In genomic region chr9:101034448-101035098, GRCm38 (mm10) we compare ENCODE assay signal across 8 mouse cellular contexts. TPM values are rescaled to one million over a fixed set of nuclear protein-coding genes. Genes with fewer than 3 reads are reported as not detected.
DNase-seq lines count a peak whose midpoint lies in the region; ATAC-seq and TF ChIP-seq lines count a peak whose summit lies in the region.

Gene Pccb, minus strand, starts transcription at chr9:101034898.

- TF ChIP-seq CTCF in bone marrow macrophage, adult 2 months (IDR thresholded peaks at IDR 0.05; ENCODE audit: low read depth, low read length): no peak
- TF ChIP-seq CTCF in embryonic fibroblast, embryonic 13.5 days (IDR thresholded peaks at IDR 0.05; ENCODE audit: borderline replicate concordance, insufficient read depth, low read length): no peak

- H3K9ac ChIP-seq in kidney, embryonic 15.5 days: peak within 1 kb of the TSS; percentile 72

- peaks cover 12% of the 10 kb centered on the region for H3K4me1 ChIP-seq in bone marrow macrophage, adult 2 months (ENCODE audit: control insufficient read depth, insufficient read depth, low read length)
- H3K4me1 ChIP-seq in embryonic fibroblast, embryonic 13.5 days (ENCODE audit: control insufficient read depth, insufficient read depth, low read length): 0 out of 2 replicates have a peak, but pooled peaks cover 2% of the 10 kb centered on the region
- peaks cover 12% of the 10 kb centered on the region; the same call in 1 of the 2 replicates for H3K4me1 ChIP-seq in heart, embryonic 10.5 days
- H3K4me1 ChIP-seq in kidney, embryonic 15.5 days: peaks cover 35% of the 10 kb centered on the region

- 0 out of 2 replicates have a peak, but pooled peaks cover 6% of the 10 kb centered on the region for H3K36me3 ChIP-seq in heart, embryonic 10.5 days
- peaks cover 7% of the 10 kb centered on the region; the same call in 1 of the 2 replicates for H3K36me3 ChIP-seq in kidney, embryonic 15.5 days

- peak; percentile 98 for ATAC-seq in kidney, embryonic 15.5 days (replicated peaks; ENCODE audit: low FRiP score)
- ATAC-seq in monocyte, adult 5-6 weeks (replicated peaks; ENCODE audit: insufficient number of reproducible peaks, low FRiP score, low TSS enrichment, poor library complexity, severe bottlenecking): peak; percentile 90

- H3K4me2 ChIP-seq in kidney, embryonic 15.5 days: peak within 1 kb of the TSS; percentile 60

- 0 out of 2 replicates have a peak, but pooled peaks have one; percentile 40 for TF ChIP-seq POLR2A in bone marrow macrophage, adult 2 months (IDR thresholded peaks at IDR 0.05; ENCODE audit: borderline replicate concordance, low read depth, low read length)
- peak; percentile 97 for TF ChIP-seq POLR2A in embryonic fibroblast, embryonic 13.5 days (IDR thresholded peaks at IDR 0.05; ENCODE audit: low read depth, low read length)

- no peaks in the 10 kb centered on the region for H3K9me3 ChIP-seq in heart, embryonic 10.5 days
- no peaks in the 10 kb centered on the region for H3K9me3 ChIP-seq in kidney, embryonic 15.5 days (replicated peaks)

- H3K27ac ChIP-seq in bone marrow macrophage, adult 2 months (ENCODE audit: insufficient read depth, low read depth, low read length): peak within 1 kb of the TSS; percentile 81
- H3K27ac ChIP-seq in embryonic fibroblast, embryonic 13.5 days (ENCODE audit: insufficient read depth, low read length): peak within 1 kb of the TSS; percentile 97
- peak within 1 kb of the TSS; percentile 97 for H3K27ac ChIP-seq in heart, embryonic 10.5 days
- H3K27ac ChIP-seq in kidney, embryonic 15.5 days: peak within 1 kb of the TSS; percentile 99

- DNase-seq in A20 (ENCODE audit: low read depth, low spot score): peak; percentile 99
- peak; percentile 97 for DNase-seq in heart, embryonic 10.5 days (ENCODE audit: low spot score)
- peak; percentile 97 for DNase-seq in liver
- peak; percentile 97 to 99 for DNase-seq in spleen, postnatal 4 days (ENCODE audit: low spot score in 2 of 2)

- 0% methylated on average over 61 of the region's 61 CpGs for WGBS in heart, embryonic 10.5 days
- WGBS in kidney, embryonic 15.5 days: 0% methylated on average over 61 of the region's 61 CpGs

- no peaks in the 10 kb centered on the region for H3K27me3 ChIP-seq in heart, embryonic 10.5 days (ENCODE audit: insufficient read depth, poor library complexity, severe bottlenecking)
- no peaks in the 10 kb centered on the region for H3K27me3 ChIP-seq in kidney, embryonic 15.5 days

- H3K4me3 ChIP-seq in bone marrow macrophage, adult 2 months (ENCODE audit: insufficient read depth, low read length): peak within 1 kb of the TSS; percentile 74
- peak within 1 kb of the TSS; percentile 73 for H3K4me3 ChIP-seq in embryonic fibroblast, embryonic 13.5 days (ENCODE audit: insufficient read depth, low read length)
- peak within 1 kb of the TSS; percentile 75 for H3K4me3 ChIP-seq in heart, embryonic 10.5 days
- H3K4me3 ChIP-seq in kidney, embryonic 15.5 days (replicated peaks): peak within 1 kb of the TSS; percentile 71

RNA-seq across cellular contexts. Expression of gene Pccb, which starts in this region (rescaled TPM):
- 24.0 and 24.7 TPM in 2 replicates for polyA plus RNA-seq in bone marrow macrophage, adult 2 months (2012; ENCODE audit: insufficient read depth, insufficient read length, missing spikeins)
- 18.3 and 27.3 TPM in 2 replicates for polyA plus RNA-seq in embryonic fibroblast, embryonic 13.5 days (2011; ENCODE audit: insufficient read length, low read depth, missing spikeins)
- 15.7 and 19.0 TPM in 2 replicates for polyA plus RNA-seq in heart, embryonic 10.5 days (2016; fragmentation: Nextera tagmentation; extraction: Ambion mirVana)
- 24.5 and 26.4 TPM in 2 replicates for polyA plus RNA-seq in kidney, embryonic 15.5 days (2015; fragmentation: Nextera tagmentation; extraction: Ambion mirVana)
- total RNA-seq in monocyte, adult 5-6 weeks (2017): 2.6 to 5.3 TPM (median 3.8 TPM) in 3 replicates

Comparison
In these comparisons a context has a peak if more than half of its experiments do, and no peak if none do; other contexts are left out.
1. Peak in every context shown above with its lines: DNase-seq, ATAC-seq, H3K4me3 ChIP-seq and H3K27ac ChIP-seq.